Mouse (Mus musculus): ENCODE data around the gene Gm21921. TPM values are rescaled to one million over a fixed set of nuclear protein-coding genes. Genes with fewer than 3 reads are reported as not detected.
"Not testable (repeated sequence)": the region's sequence is repeated elsewhere in the genome, so short reads cannot be mapped to it uniquely, and the experiment has no call there.

Gene Gm21921
- polyA plus RNA-seq (2011; ENCODE audit: insufficient read depth, insufficient read length, low replicate concordance, missing spikeins), result not detected in 2 replicates

- no CpG with 5 or more reads among the region's 2 CpGs for WGBS
- H3K27ac ChIP-seq (ENCODE audit: control insufficient read depth, insufficient read depth, low read depth, low read length, poor library complexity); H3K4me3 ChIP-seq (replicated peaks; ENCODE audit: control insufficient read depth, low read depth, low read length); H3K4me1 ChIP-seq (ENCODE audit: control insufficient read depth, insufficient read depth, low read length): not testable (repeated sequence)
Observed at GRCm38 (mm10) chrY:24796143-24796542, at the start of gene Gm21921. Gm21921 (minus strand) TSS chrY:24796243.

All from bone marrow, adult 2 months (tissue).